Mouse (Mus musculus) heart, embryonic 12.5 days (tissue): Measurements from ENCODE around the gene Dhdh. TPM values are rescaled to one million over a fixed set of nuclear protein-coding genes. Genes with fewer than 3 reads are reported as not detected.

Experiments used
- microRNA-seq: library from miRNA; unstranded; fragments of <30 nt; microRNA quantifications from one replicate; pipeline ENCODE4, GENCODE M21; 2017
- polyA plus RNA-seq: library from polyadenylated mRNA; unstranded; fragments of >200 nt; fragmentation: Nextera tagmentation; extraction: Ambion mirVana; gene quantifications from 2 replicates; pipeline ENCODE4 v1.2.1, GENCODE M21; 2016

Gene Dhdh
- polyA plus RNA-seq, 1 experiment from 2014 or later: 4.3 TPM

Small RNA genes lying within 50 kb of the gene (microRNA-seq; reads per million reads assigned to microRNA genes)
- gene Gm22133: not detected

Other genes with a start within 250 kb of the Dhdh start
- gene Cd37, start 249.7 kb downstream of the Dhdh start, polyA plus RNA-seq: 1.2 and 1.4 TPM in 2 replicates
- gene Slc6a16, start 247.7 kb downstream of the Dhdh start, polyA plus RNA-seq: 0.37 TPM in 2 replicates
- gene Slc6a21, start 211.3 kb downstream of the Dhdh start, polyA plus RNA-seq: not detected in 2 replicates
- 15.2 and 15.4 TPM in 2 replicates for gene Trpm4, start 155.0 kb downstream of the Dhdh start, polyA plus RNA-seq
- gene Hrc, start 153.5 kb downstream of the Dhdh start, polyA plus RNA-seq: 25.5 and 26.9 TPM in 2 replicates
- gene Ppfia3, start 121.8 kb downstream of the Dhdh start, polyA plus RNA-seq: 2.6 and 3.3 TPM in 2 replicates
- gene Lin7b, start 118.2 kb downstream of the Dhdh start, polyA plus RNA-seq: 0.82 and 1.1 TPM in 2 replicates
- 169 and 173 TPM in 2 replicates for gene Snrnp70, start 93.1 kb downstream of the Dhdh start, polyA plus RNA-seq
- gene Kcna7, start 83.2 kb downstream of the Dhdh start, polyA plus RNA-seq: 0.41 and 0.52 TPM in 2 replicates
- 1.8 TPM in 2 replicates for gene Ntf5, start 75.1 kb downstream of the Dhdh start, polyA plus RNA-seq
- not detected in 2 replicates for gene Lhb, start 68.0 kb downstream of the Dhdh start, polyA plus RNA-seq
- gene Gys1, start 54.0 kb downstream of the Dhdh start, polyA plus RNA-seq: 115 and 121 TPM in 2 replicates
- gene Ruvbl2, start 50.7 kb downstream of the Dhdh start, polyA plus RNA-seq: 80.7 TPM in 2 replicates
- gene Ftl1, start 28.9 kb downstream of the Dhdh start, polyA plus RNA-seq: 4,047 and 4,171 TPM in 2 replicates
- 139 and 151 TPM in 2 replicates for gene Bax, start 21.9 kb downstream of the Dhdh start, polyA plus RNA-seq
- 0.87 TPM in 2 replicates for gene Tulp2, start 6.9 kb downstream of the Dhdh start, polyA plus RNA-seq
- not detected in 2 replicates for gene Gm45808, start 2.0 kb downstream of the Dhdh start, polyA plus RNA-seq
- gene Nucb1, start 21.6 kb upstream of the Dhdh start, polyA plus RNA-seq: 176 and 185 TPM in 2 replicates
- 33.7 and 35.2 TPM in 2 replicates for gene Ppp1r15a, start 37.5 kb upstream of the Dhdh start, polyA plus RNA-seq
- 0.57 and 0.68 TPM in 2 replicates for gene Plekha4, start 37.5 kb upstream of the Dhdh start, polyA plus RNA-seq
- 0.64 and 0.70 TPM in 2 replicates for gene Hsd17b14, start 66.1 kb upstream of the Dhdh start, polyA plus RNA-seq
- 64.7 and 66.6 TPM in 2 replicates for gene Bcat2, start 81.3 kb upstream of the Dhdh start, polyA plus RNA-seq
- gene Fgf21, start 126.7 kb upstream of the Dhdh start, polyA plus RNA-seq: not detected in 2 replicates
- not detected in 2 replicates for gene Fut1, start 128.5 kb upstream of the Dhdh start, polyA plus RNA-seq
- 0.35 and 0.65 TPM in 2 replicates for gene Izumo1, start 133.0 kb upstream of the Dhdh start, polyA plus RNA-seq
- 36.1 and 38.1 TPM in 2 replicates for gene Rasip1, start 138.7 kb upstream of the Dhdh start, polyA plus RNA-seq
- gene Mamstr, start 151.2 kb upstream of the Dhdh start, polyA plus RNA-seq: 3.3 and 5.4 TPM in 2 replicates
- gene Fut2, start 177.6 kb upstream of the Dhdh start, polyA plus RNA-seq: 0.77 TPM in 2 replicates
- not detected in 2 replicates for gene Ntn5, start 195.2 kb upstream of the Dhdh start, polyA plus RNA-seq
- 0.18 and 0.49 TPM in 2 replicates for gene Sec1, start 205.6 kb upstream of the Dhdh start, polyA plus RNA-seq
- 5.4 and 5.8 TPM in 2 replicates for gene Car11, start 211.0 kb upstream of the Dhdh start, polyA plus RNA-seq
- gene Dbp, start 216.3 kb upstream of the Dhdh start, polyA plus RNA-seq: 4.1 and 5.3 TPM in 2 replicates
- gene Rpl18, start 226.7 kb upstream of the Dhdh start, polyA plus RNA-seq: 603 and 625 TPM in 2 replicates
- gene Sphk2, start 229.2 kb upstream of the Dhdh start, polyA plus RNA-seq: 18.5 and 20.0 TPM in 2 replicates
- 0.29 and 0.33 TPM in 2 replicates for gene Fam83e, start 232.4 kb upstream of the Dhdh start, polyA plus RNA-seq
- gene Spaca4, start 237.0 kb upstream of the Dhdh start, polyA plus RNA-seq: not detected in 2 replicates